Mouse (Mus musculus): ENCODE data around the gene Mrps34. TPM values are rescaled to one million over a fixed set of nuclear protein-coding genes. Genes with fewer than 3 reads are reported as not detected.

Mrps34 gene
- polyA plus RNA-seq, 1 experiment from 2014 or later = 22.2 TPM

- 97% methylated on average over 3 of the region's 3 CpGs for WGBS (ENCODE audit: missing documents)
- no peak overlapping the region for H3K27ac ChIP-seq
These were observed 6.1 kb upstream of the Mrps34 start for GRCm38 (mm10) chr17:24888862-24889261.

GRCm38 (mm10) chr17:24890151-24891092 lies 4.5 kb upstream of the Mrps34 start:
- no peak overlapping the region for H3K4me3 ChIP-seq (ENCODE audit: inconsistent target)
- no peak overlapping the region for H3K27ac ChIP-seq
- peaks cover 48% of the 10 kb centered on the region for H3K79me2 ChIP-seq (ENCODE audit: inconsistent target)
- WGBS (ENCODE audit: missing documents) = 91% methylated on average over 19 of the region's 19 CpGs
- peaks cover 36% of the 10 kb centered on the region for H3K36me3 ChIP-seq (ENCODE audit: inconsistent target)

More at GRCm38 (mm10) chr17:24888862-24889261, 6.1 kb upstream of the Mrps34 start:
- H3K79me2 ChIP-seq (ENCODE audit: inconsistent target) = peaks cover 51% of the 10 kb centered on the region
- H3K36me3 ChIP-seq (ENCODE audit: inconsistent target) = peaks cover 42% of the 10 kb centered on the region
- H3K4me3 ChIP-seq (ENCODE audit: inconsistent target) = no peak overlapping the region

GRCm38 (mm10) chr17:24891321-24891720 lies 3.6 kb upstream of the Mrps34 start:
- peaks cover 36% of the 10 kb centered on the region for H3K36me3 ChIP-seq (ENCODE audit: inconsistent target)
- 93% methylated on average over 12 of the region's 13 CpGs for WGBS (ENCODE audit: missing documents)
- no peak overlapping the region for H3K27ac ChIP-seq
- no peak overlapping the region for H3K4me3 ChIP-seq (ENCODE audit: inconsistent target)
- peaks cover 46% of the 10 kb centered on the region for H3K79me2 ChIP-seq (ENCODE audit: inconsistent target)

GRCm38 (mm10) chr17:24892785-24893184 lies 2.1 kb upstream of the Mrps34 start:
- H3K79me2 ChIP-seq (ENCODE audit: inconsistent target) = peaks cover 36% of the 10 kb centered on the region
- no peak overlapping the region for H3K4me3 ChIP-seq (ENCODE audit: inconsistent target)
- no peak overlapping the region for H3K27ac ChIP-seq
- peaks cover 36% of the 10 kb centered on the region for H3K36me3 ChIP-seq (ENCODE audit: inconsistent target)
- 90% methylated on average over 10 of the region's 12 CpGs for WGBS (ENCODE audit: missing documents)

GRCm38 (mm10) chr17:24893276-24893675 lies 1.6 kb upstream of the Mrps34 start:
- peaks cover 37% of the 10 kb centered on the region for H3K36me3 ChIP-seq (ENCODE audit: inconsistent target)
- H3K79me2 ChIP-seq (ENCODE audit: inconsistent target) = peaks cover 31% of the 10 kb centered on the region; the same call in 1 of the 2 replicates
- no peak overlapping the region for H3K4me3 ChIP-seq (ENCODE audit: inconsistent target)
- WGBS (ENCODE audit: missing documents) = 96% methylated on average over 2 of the region's 2 CpGs
- H3K27ac ChIP-seq = no peak overlapping the region

GRCm38 (mm10) chr17:24894061-24894994 lies 588 bp upstream of the Mrps34 start:
- Histone ChIP-seq H3K4me3 (ENCODE audit: inconsistent target) (peak overlapping the region; percentile 88), H3K36me3 (ENCODE audit: inconsistent target) (peaks cover 47% of the 10 kb centered on the region), H3K79me2 (ENCODE audit: inconsistent target) (peaks cover 22% of the 10 kb centered on the region; the same call in 1 of the 2 replicates), H3K27ac (peak overlapping the region; percentile 38; the same call in 1 of the 2 replicates)
- WGBS (ENCODE audit: missing documents) = 12% methylated on average over 30 of the region's 31 CpGs

- H3K36me3 ChIP-seq (ENCODE audit: inconsistent target) = peaks cover 54% of the 10 kb centered on the region
- WGBS (ENCODE audit: missing documents) = 8% methylated on average over 23 of the region's 23 CpGs
These were observed 790 bp downstream of the Mrps34 start for GRCm38 (mm10) chr17:24895571-24896240.

GRCm38 (mm10) chr17:24896241-24896992 lies 1.5 kb downstream of the Mrps34 start, which contains the start of gene Nme3:
Gene Nme3 (plus strand): TSS chr17:24896500.
- Histone ChIP-seq H3K36me3 (ENCODE audit: inconsistent target) (peaks cover 54% of the 10 kb centered on the region), H3K79me2 (ENCODE audit: inconsistent target) (peaks cover 22% of the 10 kb centered on the region; the same call in 1 of the 2 replicates), H3K4me3 (ENCODE audit: inconsistent target) (peak within 1 kb of the TSS; percentile 88), H3K27ac (peak within 1 kb of the TSS; percentile 33)
- WGBS (ENCODE audit: missing documents) = 3% methylated on average over 47 of the region's 50 CpGs

More at GRCm38 (mm10) chr17:24895571-24896240, 790 bp downstream of the Mrps34 start:
- Histone ChIP-seq H3K79me2 (ENCODE audit: inconsistent target) (peaks cover 22% of the 10 kb centered on the region; the same call in 1 of the 2 replicates), H3K27ac (peak overlapping the region; percentile 33), H3K4me3 (ENCODE audit: inconsistent target) (peak overlapping the region; percentile 88)

GRCm38 (mm10) chr17:24896993-24897269 lies 2.0 kb downstream of the Mrps34 start:
- peaks cover 54% of the 10 kb centered on the region for H3K36me3 ChIP-seq (ENCODE audit: inconsistent target)
- no peak overlapping the region for H3K27ac ChIP-seq
- H3K4me3 ChIP-seq (ENCODE audit: inconsistent target) = peak overlapping the region; percentile 88
- WGBS (ENCODE audit: missing documents) = 61% methylated on average over 11 of the region's 11 CpGs
- H3K79me2 ChIP-seq (ENCODE audit: inconsistent target) = peaks cover 22% of the 10 kb centered on the region; the same call in 1 of the 2 replicates

GRCm38 (mm10) chr17:24897600-24897999 lies 2.7 kb downstream of the Mrps34 start:
- H3K27ac ChIP-seq = no peak overlapping the region
- no peak overlapping the region for H3K4me3 ChIP-seq (ENCODE audit: inconsistent target)
- peaks cover 54% of the 10 kb centered on the region for H3K36me3 ChIP-seq (ENCODE audit: inconsistent target)
- peaks cover 22% of the 10 kb centered on the region; the same call in 1 of the 2 replicates for H3K79me2 ChIP-seq (ENCODE audit: inconsistent target)
- 95% methylated on average over 4 of the region's 4 CpGs for WGBS (ENCODE audit: missing documents)

- no peak overlapping the region for H3K4me3 ChIP-seq (ENCODE audit: inconsistent target)
- no peak overlapping the region for H3K27ac ChIP-seq
- H3K36me3 ChIP-seq (ENCODE audit: inconsistent target) = peaks cover 54% of the 10 kb centered on the region
- 91% methylated on average over 4 of the region's 4 CpGs for WGBS (ENCODE audit: missing documents)
- peaks cover 20% of the 10 kb centered on the region; the same call in 1 of the 2 replicates for H3K79me2 ChIP-seq (ENCODE audit: inconsistent target)
These were observed 3.3 kb downstream of the Mrps34 start for GRCm38 (mm10) chr17:24898041-24898854.

GRCm38 (mm10) chr17:24899153-24899552 lies 4.2 kb downstream of the Mrps34 start:
- H3K4me3 ChIP-seq (ENCODE audit: inconsistent target) = no peak overlapping the region
- 92% methylated on average over 5 of the region's 5 CpGs for WGBS (ENCODE audit: missing documents)
- no peak overlapping the region for H3K27ac ChIP-seq
- peaks cover 11% of the 10 kb centered on the region; the same call in 1 of the 2 replicates for H3K79me2 ChIP-seq (ENCODE audit: inconsistent target)
- H3K36me3 ChIP-seq (ENCODE audit: inconsistent target) = peaks cover 60% of the 10 kb centered on the region

- WGBS (ENCODE audit: missing documents) = 93% methylated on average over 5 of the region's 6 CpGs
- H3K4me3 ChIP-seq (ENCODE audit: inconsistent target) = no peak overlapping the region
- H3K79me2 ChIP-seq (ENCODE audit: inconsistent target) = peaks cover 5% of the 10 kb centered on the region; the same call in 1 of the 2 replicates
- peaks cover 68% of the 10 kb centered on the region for H3K36me3 ChIP-seq (ENCODE audit: inconsistent target)
- H3K27ac ChIP-seq = no peak overlapping the region
These were observed 5.1 kb downstream of the Mrps34 start for GRCm38 (mm10) chr17:24900014-24900413.

All from macrophage (primary cell).